Mouse (Mus musculus) neural tube, embryonic 14.5 days (tissue): ENCODE results near the gene Cgn. TPM values are rescaled to one million over a fixed set of nuclear protein-coding genes. Genes with fewer than 3 reads are reported as not detected.
A peak's percentile ranks its signal among the peaks of the same experiment; 100 is the strongest.
"Not testable (repeated sequence)": the region's sequence is repeated elsewhere in the genome, so short reads cannot be mapped to it uniquely, and the experiment has no call there.

Source experiments
- ATAC-seq: fragments of 200-750 bp; cut with Nextera tagmentation; 2 replicates; pipeline ENCODE4 v1.8.0; 2017; ENCODE audit warnings: low read depth, mild to moderate bottlenecking, moderate TSS enrichment, moderate library complexity
- H3K27ac ChIP-seq: fragments of 300-500 bp; sonication (generic); 2 replicates; pipeline ENCODE4 v1.5.1; 2014; ENCODE audit warnings: low read depth, mild to moderate bottlenecking, control low read depth, low read length, moderate library complexity, mixed read lengths
- H3K27me3 ChIP-seq: fragments of 300-500 bp; sonication (generic); 2 replicates; pipeline ENCODE4 v1.6.1; 2014; ENCODE audit warnings: low read length; ENCODE audit not compliant: control insufficient read depth, insufficient read depth
- H3K36me3 ChIP-seq: fragments of 300-500 bp; sonication (generic); 2 replicates; pipeline ENCODE4 v1.6.1; 2014; ENCODE audit warnings: low read length, mixed read lengths; ENCODE audit not compliant: control insufficient read depth, insufficient read depth
- H3K4me1 ChIP-seq: fragments of 300-500 bp; sonication (generic); 2 replicates; pipeline ENCODE4 v1.6.1; 2014; ENCODE audit warnings: low read length; ENCODE audit not compliant: control insufficient read depth, insufficient read depth
- H3K4me2 ChIP-seq: fragments of 300-500 bp; sonication (generic); 2 replicates; pipeline ENCODE4 v1.6.1; 2014; ENCODE audit warnings: mild to moderate bottlenecking, low read depth, low read length, control low read depth
- H3K4me3 ChIP-seq: fragments of 300-500 bp; sonication (generic); 2 replicates; pipeline ENCODE4 v1.5.1; 2014; ENCODE audit warnings: low read depth, low read length, control low read depth, mixed read lengths
- H3K9ac ChIP-seq: fragments of 300-500 bp; sonication (generic); replicated peaks from 2 replicates; pipeline ENCODE4 v1.6.1; 2014; ENCODE audit warnings: low read depth, mild to moderate bottlenecking, control low read depth, low read length, mixed read lengths
- H3K9me3 ChIP-seq: fragments of 300-500 bp; sonication (generic); 2 replicates; pipeline ENCODE4 v1.6.1; 2016; ENCODE audit warnings: low read length; ENCODE audit not compliant: control insufficient read depth
- WGBS: fragments of 180-500 bp; shearing (Covaris S2); extraction: QIAGEN DNeasy Blood & Tissue Kit; methylation state at CpG from one replicate; pipeline ENCODE4 v1.1.7; 2014; 5-methylcytosine and 5-hydroxymethylcytosine counted together
- polyA plus RNA-seq: library from polyadenylated mRNA; unstranded; fragments of >200 nt; fragmentation: Nextera tagmentation; extraction: Ambion mirVana; gene quantifications from 2 replicates; pipeline ENCODE4 v1.2.1, GENCODE M21; 2014

The Cgn gene
- polyA plus RNA-seq, 1 experiment from 2014 or later: 11.6 TPM

GRCm38 (mm10) chr3:94758427-94758826 is 27.9 kb downstream of the Cgn start:
- H3K4me2 ChIP-seq, H3K36me3 ChIP-seq, H3K4me3 ChIP-seq, H3K9ac ChIP-seq, H3K4me1 ChIP-seq, H3K27ac ChIP-seq, H3K27me3 ChIP-seq, H3K9me3 ChIP-seq: not testable (repeated sequence)
- ATAC-seq: peak; percentile 42
- 48% methylated on average over 4 of the region's 9 CpGs for WGBS

DNA sequence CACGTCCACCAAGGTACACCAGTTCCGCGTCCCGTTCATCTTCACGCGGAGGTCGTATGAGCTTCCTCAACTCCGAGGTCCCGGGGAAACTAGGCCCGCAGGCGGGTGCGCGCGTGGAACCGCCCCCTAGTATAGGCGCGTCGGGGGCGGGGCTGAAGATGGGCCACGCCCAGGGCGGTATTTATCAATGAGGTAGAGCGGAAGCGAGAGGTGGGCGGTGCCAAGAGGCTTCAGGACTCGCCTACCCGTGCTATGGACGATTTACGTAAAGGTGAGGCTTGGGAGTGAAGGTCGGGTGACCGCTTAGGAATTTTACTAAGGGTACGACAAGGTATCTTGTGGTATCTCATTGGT is 28.3 kb downstream of the Cgn start:
- 1% methylated on average over 20 of the region's 31 CpGs for WGBS
- peak overlapping the region; percentile 15; the same call in 1 of the 2 replicates for H3K4me3 ChIP-seq
- not testable (repeated sequence) for H3K27ac ChIP-seq, H3K9ac ChIP-seq, H3K9me3 ChIP-seq, H3K36me3 ChIP-seq, H3K27me3 ChIP-seq, H3K4me1 ChIP-seq
- ATAC-seq: peak; percentile 95
- H3K4me2 ChIP-seq: 0 out of 2 replicates have a peak overlapping the region, but pooled peaks have one; percentile 26

DNA sequence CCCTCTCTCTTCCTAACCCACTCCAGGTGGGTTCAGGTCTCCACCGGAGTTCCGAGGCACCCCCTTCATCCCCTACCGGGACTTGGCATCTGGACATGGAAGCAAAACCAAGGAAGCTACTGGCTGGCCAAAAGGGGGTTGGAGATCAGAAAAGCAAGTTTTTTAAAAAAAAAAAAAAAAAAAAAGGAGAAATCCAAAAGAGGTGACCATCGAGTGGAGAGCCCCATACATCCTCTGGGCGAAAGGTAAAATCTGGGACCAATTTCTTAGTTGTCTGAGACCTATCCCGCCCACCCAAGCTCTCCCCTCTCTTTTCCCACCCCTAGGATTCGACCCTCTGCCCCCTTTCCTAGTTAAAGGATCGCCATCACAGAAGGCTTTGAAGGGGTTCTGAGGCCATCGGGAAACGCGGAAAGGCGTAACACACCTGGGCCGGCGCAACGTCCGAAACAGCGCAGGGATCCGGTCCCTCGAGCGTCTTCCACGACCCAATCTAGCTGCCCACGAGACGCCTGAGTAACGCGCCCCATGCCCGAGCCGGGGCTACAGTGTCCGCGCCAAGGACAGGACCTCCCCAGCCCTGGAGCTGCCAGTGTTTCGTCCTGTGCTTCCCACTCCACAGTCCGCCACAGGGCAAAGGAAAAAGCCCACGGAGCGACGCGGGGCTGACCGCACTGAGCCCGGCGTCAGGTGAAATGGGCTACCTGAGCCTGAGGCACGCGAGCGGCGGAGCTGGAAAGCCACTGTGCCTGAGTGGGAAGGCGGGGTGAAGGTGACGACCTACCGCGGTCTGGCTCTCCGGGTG is 28.8 kb downstream of the Cgn start:
- not testable (repeated sequence) for H3K27me3 ChIP-seq, H3K9me3 ChIP-seq, H3K4me1 ChIP-seq, H3K9ac ChIP-seq, H3K27ac ChIP-seq, H3K36me3 ChIP-seq
- Histone ChIP-seq H3K4me2 (peak overlapping the region; percentile 47), H3K4me3 (peak overlapping the region; percentile 24; the same call in 1 of the 2 replicates)
- ATAC-seq: peak; percentile 78
- 2% methylated on average over 21 of the region's 47 CpGs for WGBS

- H3K4me1 ChIP-seq: no peaks in the 10 kb centered on the region
- no peak overlapping the region for H3K27ac ChIP-seq
- no peaks in the 10 kb centered on the region for H3K9me3 ChIP-seq
- no peak overlapping the region for H3K4me2 ChIP-seq
- no peak overlapping the region for H3K9ac ChIP-seq
- no peaks in the 10 kb centered on the region for H3K27me3 ChIP-seq
- no peak for ATAC-seq
- 95% methylated on average over 17 of the region's 17 CpGs for WGBS
- H3K36me3 ChIP-seq: no peaks in the 10 kb centered on the region
- no peak overlapping the region for H3K4me3 ChIP-seq
These were observed 40.6 kb downstream of the Cgn start for GRCm38 (mm10) chr3:94745691-94746090.

DNA sequence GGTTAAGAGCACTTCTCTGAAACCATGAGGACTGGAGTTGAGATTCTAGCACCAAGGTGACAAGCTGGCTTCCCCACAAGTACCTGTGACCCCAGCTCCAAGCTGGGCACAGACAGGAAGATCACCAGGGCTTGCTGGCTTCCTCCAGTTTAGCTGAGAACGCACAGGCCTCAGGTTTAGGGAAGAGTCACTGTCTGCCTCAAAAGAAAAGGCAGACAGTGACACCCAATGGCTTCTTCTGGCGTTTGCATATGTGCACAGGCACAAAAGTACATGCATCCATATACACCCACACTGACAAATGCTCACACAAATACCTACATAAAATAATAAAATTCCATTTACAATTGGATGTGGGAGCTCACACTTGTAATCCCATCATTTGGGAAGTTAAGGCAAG is 62.7 kb downstream of the Cgn start:
- 55% methylated on average over 2 of the region's 2 CpGs for WGBS
- H3K9ac ChIP-seq, H3K4me1 ChIP-seq, ATAC-seq, H3K9me3 ChIP-seq, H3K36me3 ChIP-seq, H3K27me3 ChIP-seq, H3K4me2 ChIP-seq, H3K4me3 ChIP-seq, H3K27ac ChIP-seq: not testable (repeated sequence)

GRCm38 (mm10) chr3:94718253-94718652 is 68.0 kb downstream of the Cgn start:
- H3K27ac ChIP-seq, H3K36me3 ChIP-seq, ATAC-seq, H3K4me2 ChIP-seq, H3K9ac ChIP-seq, H3K27me3 ChIP-seq, H3K4me1 ChIP-seq, H3K4me3 ChIP-seq, H3K9me3 ChIP-seq: not testable (repeated sequence)
- 34% methylated on average over 1 of the region's 1 CpGs for WGBS

DNA sequence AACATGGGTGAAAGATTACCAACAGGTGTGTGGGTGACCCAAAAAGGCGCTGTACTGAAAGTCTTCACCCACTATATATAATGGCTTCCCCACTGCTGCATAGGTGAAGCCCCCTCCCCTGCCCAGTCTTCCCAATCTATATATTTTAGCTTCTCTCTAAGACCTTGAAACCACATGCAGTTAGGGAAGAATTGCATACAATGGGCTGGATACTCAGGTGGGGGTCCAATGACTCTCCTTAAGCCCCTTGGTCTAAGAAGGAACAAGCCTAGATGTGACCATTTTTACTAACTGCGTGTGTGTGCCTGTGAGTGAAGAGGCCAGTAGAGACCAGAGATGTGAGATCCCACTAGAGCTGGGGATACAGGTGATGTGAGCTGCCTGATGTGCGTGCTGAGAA is 72.9 kb downstream of the Cgn start:
- not testable (repeated sequence) for H3K9me3 ChIP-seq, H3K27ac ChIP-seq, H3K4me2 ChIP-seq, ATAC-seq, H3K9ac ChIP-seq, H3K36me3 ChIP-seq, H3K27me3 ChIP-seq, H3K4me3 ChIP-seq, H3K4me1 ChIP-seq
- 82% methylated on average over 3 of the region's 3 CpGs for WGBS

GRCm38 (mm10) chr3:94710591-94710990 is 75.7 kb downstream of the Cgn start:
- not testable (repeated sequence) for H3K4me1 ChIP-seq, H3K27ac ChIP-seq, H3K4me2 ChIP-seq, ATAC-seq, H3K36me3 ChIP-seq, H3K9me3 ChIP-seq, H3K9ac ChIP-seq, H3K4me3 ChIP-seq, H3K27me3 ChIP-seq
